Mouse (Mus musculus) E14TG2a.4 (cell line): Measurements from ENCODE around the gene Tmem178b.

Source experiments
- H3K27me3 ChIP-seq: 2 replicates; pipeline ENCODE4 v1.6.1; 2014; ENCODE audit warnings: low read length, control low read depth; ENCODE audit not compliant: insufficient read depth
- H3K36me3 ChIP-seq: 2 replicates; pipeline ENCODE4 v1.6.1; 2014; ENCODE audit warnings: low read length, control low read depth; ENCODE audit not compliant: insufficient read depth
- H3K4me1 ChIP-seq: replicated peaks from 2 replicates; pipeline ENCODE4 v1.6.1; 2014; ENCODE audit warnings: low read depth, low read length, control low read depth
- H3K4me3 ChIP-seq: replicated peaks from 2 replicates; pipeline ENCODE4 v1.5.1; 2014; ENCODE audit warnings: mild to moderate bottlenecking, low read length
- H3K9me3 ChIP-seq: 2 replicates; pipeline ENCODE4 v1.6.1; 2014; ENCODE audit warnings: low read length, control low read depth
- CTCF ChIP-seq: conservative IDR thresholded peaks from 2 replicates; pipeline ENCODE4 v1.5.1; 2014; ENCODE audit warnings: low read length
- NANOG ChIP-seq: IDR thresholded peaks from 2 replicates; pipeline ENCODE4 v1.6.1; 2014; ENCODE audit warnings: borderline replicate concordance, low read length, mixed read lengths
- POU5F1 ChIP-seq: IDR thresholded peaks from 2 replicates; pipeline ENCODE4 v1.6.1; 2014; ENCODE audit warnings: low read length, borderline replicate concordance

The Tmem178b gene

GRCm38 (mm10) chr6:40123070-40123690 lies 250.1 kb downstream of the Tmem178b start:
- Histone ChIP-seq H3K4me1 (no peaks in the 10 kb centered on the region), H3K27me3 (no peaks in the 10 kb centered on the region), H3K9me3 (peaks cover 5% of the 10 kb centered on the region; the same call in 1 of the 2 replicates), H3K4me3 (no peak overlapping the region), H3K36me3 (no peaks in the 10 kb centered on the region)
- TF ChIP-seq NANOG, result no peak
- TF ChIP-seq CTCF, result no peak
- no peak for TF ChIP-seq POU5F1

- Histone ChIP-seq H3K36me3 (no peaks in the 10 kb centered on the region), H3K4me1 (no peaks in the 10 kb centered on the region), H3K4me3 (no peak overlapping the region)
Observed at GRCm38 (mm10) chr6:40123960-40124359, 250.9 kb downstream of the Tmem178b start.

GRCm38 (mm10) chr6:40128716-40129115 lies 255.6 kb downstream of the Tmem178b start:
- Histone ChIP-seq H3K9me3 (no peaks in the 10 kb centered on the region), H3K4me3 (no peak overlapping the region), H3K4me1 (no peaks in the 10 kb centered on the region), H3K27me3 (no peaks in the 10 kb centered on the region), H3K36me3 (no peaks in the 10 kb centered on the region)
- no peak for TF ChIP-seq NANOG
- TF ChIP-seq POU5F1, result no peak
- no peak for TF ChIP-seq CTCF

More at GRCm38 (mm10) chr6:40123960-40124359, 250.9 kb downstream of the Tmem178b start:
- peaks cover 5% of the 10 kb centered on the region; the same call in 1 of the 2 replicates for H3K9me3 ChIP-seq
- TF ChIP-seq POU5F1 (no peak), CTCF (no peak), NANOG (no peak)
- no peaks in the 10 kb centered on the region for H3K27me3 ChIP-seq

GRCm38 (mm10) chr6:40131936-40132335 lies 258.9 kb downstream of the Tmem178b start:
- no peak overlapping the region for H3K4me3 ChIP-seq
- H3K4me1 ChIP-seq, result no peaks in the 10 kb centered on the region
- no peaks in the 10 kb centered on the region for H3K9me3 ChIP-seq
- no peaks in the 10 kb centered on the region for H3K27me3 ChIP-seq
- TF ChIP-seq POU5F1 (no peak), NANOG (no peak), CTCF (no peak)
- no peaks in the 10 kb centered on the region for H3K36me3 ChIP-seq

GRCm38 (mm10) chr6:40133436-40133835 lies 260.4 kb downstream of the Tmem178b start:
- no peak for TF ChIP-seq CTCF
- no peak for TF ChIP-seq NANOG
- no peak for TF ChIP-seq POU5F1
- no peaks in the 10 kb centered on the region for H3K4me1 ChIP-seq
- H3K36me3 ChIP-seq, result no peaks in the 10 kb centered on the region
- no peak overlapping the region for H3K4me3 ChIP-seq
- no peaks in the 10 kb centered on the region for H3K27me3 ChIP-seq
- H3K9me3 ChIP-seq, result no peaks in the 10 kb centered on the region

- Histone ChIP-seq H3K9me3 (no peaks in the 10 kb centered on the region), H3K27me3 (no peaks in the 10 kb centered on the region), H3K4me1 (no peaks in the 10 kb centered on the region), H3K4me3 (no peak overlapping the region), H3K36me3 (no peaks in the 10 kb centered on the region)
- no peak for TF ChIP-seq POU5F1
- no peak for TF ChIP-seq NANOG
- TF ChIP-seq CTCF, result no peak
Observed at GRCm38 (mm10) chr6:40135716-40136115, 262.6 kb downstream of the Tmem178b start.

- Histone ChIP-seq H3K4me1 (no peaks in the 10 kb centered on the region), H3K27me3 (no peaks in the 10 kb centered on the region), H3K4me3 (no peak overlapping the region), H3K9me3 (no peaks in the 10 kb centered on the region), H3K36me3 (no peaks in the 10 kb centered on the region)
- TF ChIP-seq CTCF (no peak), NANOG (no peak), POU5F1 (no peak)
Observed at GRCm38 (mm10) chr6:40137346-40137745, 264.3 kb downstream of the Tmem178b start.

- TF ChIP-seq POU5F1, result no peak
- no peak for TF ChIP-seq CTCF
- TF ChIP-seq NANOG, result no peak
- no peaks in the 10 kb centered on the region for H3K27me3 ChIP-seq
- no peak overlapping the region for H3K4me3 ChIP-seq
- H3K36me3 ChIP-seq, result no peaks in the 10 kb centered on the region
- H3K4me1 ChIP-seq, result no peaks in the 10 kb centered on the region
- H3K9me3 ChIP-seq, result no peaks in the 10 kb centered on the region
Observed at GRCm38 (mm10) chr6:40137831-40138520, 264.9 kb downstream of the Tmem178b start.
